ENCODE assay signal across 19 mouse cellular contexts in the genomic region with DNA sequence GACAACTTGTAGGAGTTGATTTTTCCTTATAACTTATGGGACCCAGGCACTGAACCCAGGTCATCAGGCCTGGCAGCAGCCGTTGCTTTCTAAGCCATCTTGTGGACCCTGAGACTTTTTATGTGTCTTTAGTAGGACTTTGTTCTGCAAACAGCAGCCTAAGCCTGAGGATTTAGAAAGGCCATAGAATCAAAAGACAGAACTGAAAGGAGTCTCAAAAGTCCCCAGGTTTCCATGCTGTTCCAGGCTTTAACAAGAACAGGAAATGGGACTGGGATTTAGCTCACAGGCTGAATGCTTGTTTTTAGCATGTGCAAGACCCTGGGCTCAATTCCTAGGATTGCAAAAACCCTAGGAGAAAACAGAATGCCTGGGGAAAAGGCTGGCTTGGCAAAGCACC. TPM values are rescaled to one million over a fixed set of nuclear protein-coding genes. Genes with fewer than 3 reads are reported as not detected.
A peak's percentile ranks its signal among the peaks of the same experiment; 100 is the strongest.
DNase-seq lines count a peak whose midpoint lies in the region; ATAC-seq and TF ChIP-seq lines count a peak whose summit lies in the region.
"Had no signal": no experiment of that assay in that cellular context is flagged by ENCODE, and none has a peak within 500 bp of the region (broad histone marks: within the 10 kb centered on the region; RNA-seq: fewer than 3 reads in every experiment).

No protein-coding gene starts in this region.

- no peak for DNase-seq in kidney, adult 18-20 months
- peak; percentile 50 for DNase-seq in adipocyte (ENCODE audit: low spot score)
- no peak for DNase-seq in cerebellum, adult 9-10 months
- no peak for DNase-seq in retina, embryonic 14.5 days (ENCODE audit: low spot score)
- DNase-seq: cerebellum, adult 11-12 months; gastrocnemius, postnatal 14 days; heart, postnatal 4 days; kidney, adult 9 months; kidney, postnatal 4 days; layer of hippocampus, postnatal 36 days; thymus, postnatal 36 days had no signal

- 77% methylated on average over 1 of the region's 1 CpGs for WGBS in kidney, embryonic 16.5 days
- 26% methylated on average over 1 of the region's 1 CpGs for WGBS in intestine, postnatal 0 days
- 66% methylated on average over 1 of the region's 1 CpGs for WGBS in liver, embryonic 16.5 days (ENCODE audit: insufficient replicate concordance)

- H3K4me2 ChIP-seq in kidney, embryonic 16.5 days (replicated peaks; ENCODE audit: low read depth, low read length), result no peak overlapping the region
- no peak overlapping the region; the same call in 1 of the 2 replicates for H3K4me2 ChIP-seq in intestine, postnatal 0 days (replicated peaks; ENCODE audit: low read depth)
- H3K4me2 ChIP-seq in liver, embryonic 16.5 days (ENCODE audit: low read depth, low read length), result no peak overlapping the region
- H3K4me2 ChIP-seq: embryonic facial prominence, embryonic 12.5 days; heart, embryonic 12.5 days had no signal

- H3K27ac ChIP-seq in kidney, embryonic 16.5 days (ENCODE audit: low read length), result peak overlapping the region; percentile 18; the same call in 1 of the 2 replicates
- H3K27ac ChIP-seq in intestine, postnatal 0 days (ENCODE audit: low read depth, low read length), result peak overlapping the region; percentile 62
- H3K27ac ChIP-seq in liver, embryonic 16.5 days (ENCODE audit: low read length), result peak overlapping the region; percentile 50
- H3K27ac ChIP-seq: embryonic facial prominence, embryonic 12.5 days had no signal

- H3K4me3 ChIP-seq in kidney, embryonic 16.5 days (ENCODE audit: low read length), result no peak overlapping the region
- H3K4me3 ChIP-seq in intestine, postnatal 0 days (ENCODE audit: low read depth, low read length), result no peak overlapping the region
- no peak overlapping the region for H3K4me3 ChIP-seq in liver, embryonic 16.5 days (ENCODE audit: low read depth, low read length)
- H3K4me3 ChIP-seq: embryonic facial prominence, embryonic 12.5 days; heart, embryonic 12.5 days; megakaryocyte, embryonic 14.5 days had no signal

- no peak overlapping the region for H3K9ac ChIP-seq in kidney, embryonic 16.5 days (replicated peaks; ENCODE audit: low read length)
- no peak overlapping the region for H3K9ac ChIP-seq in intestine, postnatal 0 days (ENCODE audit: low read depth, low read length)
- H3K9ac ChIP-seq in liver, embryonic 16.5 days (ENCODE audit: low read depth, low read length), result no peak overlapping the region
- H3K9ac ChIP-seq: embryonic facial prominence, embryonic 12.5 days; heart, embryonic 12.5 days had no signal

- ATAC-seq in kidney, embryonic 16.5 days (ENCODE audit: low FRiP score, low TSS enrichment), result no peak
- peak; percentile 27 for ATAC-seq in intestine, postnatal 0 days
- ATAC-seq in liver, embryonic 16.5 days (ENCODE audit: low read depth), result no peak
- ATAC-seq in cerebellum, adult (ENCODE audit: insufficient number of reproducible peaks, low FRiP score, low TSS enrichment), result no peak
- ATAC-seq: hindbrain, embryonic 16.5 days had no signal

- no peaks in the 10 kb centered on the region for H3K9me3 ChIP-seq in kidney, embryonic 16.5 days (ENCODE audit: low read length)
- no peaks in the 10 kb centered on the region for H3K9me3 ChIP-seq in intestine, postnatal 0 days (ENCODE audit: control insufficient read depth)
- no peaks in the 10 kb centered on the region for H3K9me3 ChIP-seq in liver, embryonic 16.5 days (replicated peaks; ENCODE audit: control insufficient read depth, low read length)
- H3K9me3 ChIP-seq: embryonic facial prominence, embryonic 12.5 days; heart, embryonic 12.5 days; megakaryocyte, embryonic 14.5 days had no signal

- no peak for TF ChIP-seq CTCF in intestine, postnatal 0 days (IDR thresholded peaks at IDR 0.05; ENCODE audit: low read depth)

- H3K4me1 ChIP-seq in kidney, embryonic 16.5 days (ENCODE audit: insufficient read depth, low read length), result peaks cover 6% of the 10 kb centered on the region; the same call in 1 of the 2 replicates
- 0 out of 2 replicates have a peak, but pooled peaks cover 6% of the 10 kb centered on the region for H3K4me1 ChIP-seq in intestine, postnatal 0 days (replicated peaks; ENCODE audit: control insufficient read depth, insufficient read depth, low read length)
- H3K4me1 ChIP-seq in liver, embryonic 16.5 days (ENCODE audit: control insufficient read depth, low read depth, low read length), result peaks cover 50% of the 10 kb centered on the region
- H3K4me1 ChIP-seq: embryonic facial prominence, embryonic 12.5 days had no signal

- no peaks in the 10 kb centered on the region for H3K27me3 ChIP-seq in kidney, embryonic 16.5 days (ENCODE audit: insufficient read depth, low read length)
- no peaks in the 10 kb centered on the region for H3K27me3 ChIP-seq in intestine, postnatal 0 days (replicated peaks; ENCODE audit: control insufficient read depth, insufficient read depth, low read length)
- no peaks in the 10 kb centered on the region for H3K27me3 ChIP-seq in liver, embryonic 16.5 days (ENCODE audit: control insufficient read depth, insufficient read depth, low read depth, low read length)
- H3K27me3 ChIP-seq: embryonic facial prominence, embryonic 12.5 days; heart, embryonic 12.5 days; megakaryocyte, embryonic 14.5 days had no signal

- H3K36me3 ChIP-seq in kidney, embryonic 16.5 days (ENCODE audit: insufficient read depth, low read length), result no peaks in the 10 kb centered on the region
- H3K36me3 ChIP-seq in intestine, postnatal 0 days (ENCODE audit: control insufficient read depth, insufficient read depth), result no peaks in the 10 kb centered on the region
- no peaks in the 10 kb centered on the region for H3K36me3 ChIP-seq in liver, embryonic 16.5 days (ENCODE audit: control insufficient read depth, insufficient read depth)
- H3K36me3 ChIP-seq: embryonic facial prominence, embryonic 12.5 days; heart, embryonic 12.5 days had no signal

RNA-seq across cellular contexts. Expression of a gene that starts 26.5 kb away (rescaled TPM):
- 37.0 and 39.1 TPM in 2 replicates for polyA plus RNA-seq in kidney, embryonic 16.5 days (2015; fragmentation: Nextera tagmentation; extraction: Ambion mirVana)
- polyA plus RNA-seq in intestine, postnatal 0 days (2015; fragmentation: Nextera tagmentation; extraction: Ambion mirVana), result 29.8 and 31.0 TPM in 2 replicates
- polyA plus RNA-seq in liver, embryonic 16.5 days (2015; fragmentation: Nextera tagmentation; extraction: Ambion mirVana), result 13.0 and 13.1 TPM in 2 replicates

RNA-seq across cellular contexts. Expression of a gene that starts 26.9 kb away (rescaled TPM):
- 10.2 and 10.3 TPM in 2 replicates for polyA plus RNA-seq in kidney, embryonic 16.5 days (2015; fragmentation: Nextera tagmentation; extraction: Ambion mirVana)
- 19.2 and 20.0 TPM in 2 replicates for polyA plus RNA-seq in intestine, postnatal 0 days (2015; fragmentation: Nextera tagmentation; extraction: Ambion mirVana)
- polyA plus RNA-seq in liver, embryonic 16.5 days (2015; fragmentation: Nextera tagmentation; extraction: Ambion mirVana), result 7.8 and 8.8 TPM in 2 replicates

RNA-seq across cellular contexts. Expression of a gene that starts 56.2 kb away (rescaled TPM):
- 3.1 and 4.0 TPM in 2 replicates for polyA plus RNA-seq in kidney, embryonic 16.5 days (2015; fragmentation: Nextera tagmentation; extraction: Ambion mirVana)
- 0.92 and 0.98 TPM in 2 replicates for polyA plus RNA-seq in intestine, postnatal 0 days (2015; fragmentation: Nextera tagmentation; extraction: Ambion mirVana)
- polyA plus RNA-seq in liver, embryonic 16.5 days (2015; fragmentation: Nextera tagmentation; extraction: Ambion mirVana), result 2.5 and 2.9 TPM in 2 replicates
